Mouse (Mus musculus) liver, postnatal 0 days (tissue): Measurements from ENCODE around the gene Usp36. TPM values are rescaled to one million over a fixed set of nuclear protein-coding genes. Genes with fewer than 3 reads are reported as not detected.
"Not testable (repeated sequence)": the region's sequence is repeated elsewhere in the genome, so short reads cannot be mapped to it uniquely, and the experiment has no call there.

ENCODE experiments used
- ATAC-seq: fragments of 200-750 bp; cut with Nextera tagmentation; 2 replicates; pipeline ENCODE4 v1.8.0; 2017; ENCODE audit warnings: mild to moderate bottlenecking, moderate library complexity
- DNase-seq: peaks from one replicate; pipeline ENCODE4 v3.0.0-alpha.2; 2016
- H3K27ac ChIP-seq: fragments of 300-500 bp; sonication (generic); 2 replicates; pipeline ENCODE4 v1.5.1; 2014; ENCODE audit warnings: antibody characterized with exemption, moderate library complexity, mild to moderate bottlenecking, low read depth
- H3K27me3 ChIP-seq: fragments of 300-500 bp; sonication (generic); 2 replicates; pipeline ENCODE4 v1.6.1; 2014; ENCODE audit warnings: low read length, control low read depth, mixed read lengths; ENCODE audit not compliant: insufficient read depth
- H3K36me3 ChIP-seq: fragments of 300-500 bp; sonication (generic); replicated peaks from 2 replicates; pipeline ENCODE4 v1.6.1; 2014; ENCODE audit warnings: mild to moderate bottlenecking, control low read depth, low read length, moderate library complexity, mixed read lengths; ENCODE audit not compliant: insufficient read depth
- H3K4me1 ChIP-seq: fragments of 300-500 bp; sonication (generic); 2 replicates; pipeline ENCODE4 v1.6.1; 2014; ENCODE audit warnings: antibody characterized with exemption, mild to moderate bottlenecking, control low read depth; ENCODE audit not compliant: insufficient read depth
- H3K4me2 ChIP-seq: fragments of 300-500 bp; sonication (generic); 2 replicates; pipeline ENCODE4 v1.6.1; 2014; ENCODE audit warnings: low read depth, mild to moderate bottlenecking, low read length, moderate library complexity, mixed read lengths
- H3K4me3 ChIP-seq: fragments of 300-500 bp; sonication (generic); 2 replicates; pipeline ENCODE4 v1.5.1; 2014; ENCODE audit warnings: low read depth, low read length
- H3K9ac ChIP-seq: fragments of 300-500 bp; sonication (generic); replicated peaks from 2 replicates; pipeline ENCODE4 v1.6.1; 2014; ENCODE audit warnings: mild to moderate bottlenecking, moderate library complexity
- H3K9me3 ChIP-seq: fragments of 300-500 bp; sonication (generic); 2 replicates; pipeline ENCODE4 v1.6.1; 2016; ENCODE audit warnings: mild to moderate bottlenecking, control low read depth, low read length, mixed read lengths
- CTCF ChIP-seq: sonication (generic); IDR thresholded peaks from 2 replicates; pipeline ENCODE4 v1.5.1; 2016; ENCODE audit warnings: antibody characterized with exemption, low read depth
- EP300 ChIP-seq: IDR thresholded peaks from 2 replicates; pipeline ENCODE4 v1.6.1; 2016; ENCODE audit warnings: antibody characterized with exemption, low read depth, mild to moderate bottlenecking
- WGBS: fragments of 180-500 bp; shearing (Covaris S2); extraction: QIAGEN DNeasy Blood & Tissue Kit; methylation state at CpG from one replicate; pipeline ENCODE4 v1.1.7; 2014; ENCODE audit not compliant: insufficient replicate concordance; 5-methylcytosine and 5-hydroxymethylcytosine counted together
- polyA plus RNA-seq: library from polyadenylated mRNA; unstranded; fragments of >200 nt; fragmentation: Nextera tagmentation; extraction: Ambion mirVana; gene quantifications from 2 replicates; pipeline ENCODE4 v1.2.1, GENCODE M21; 2015

The Usp36 gene
- polyA plus RNA-seq, 1 experiment from 2014 or later, result 3.8 TPM

GRCm38 (mm10) chr11:118312132-118312723, 22.2 kb upstream of the Usp36 start:
- Histone ChIP-seq H3K27ac (peak overlapping the region; percentile 34; the same call in 1 of the 2 replicates), H3K4me1 (no peaks in the 10 kb centered on the region), H3K9me3 (no peaks in the 10 kb centered on the region), H3K27me3 (no peaks in the 10 kb centered on the region), H3K36me3 (0 out of 2 replicates have a peak, but pooled peaks cover 3% of the 10 kb centered on the region), H3K4me3 (no peak overlapping the region), H3K9ac (no peak overlapping the region), H3K4me2 (no peak overlapping the region)
- DNase-seq (no peak), ATAC-seq (no peak)
- no peak for TF ChIP-seq EP300
- TF ChIP-seq CTCF, result no peak
- WGBS, result 55% methylated on average over 6 of the region's 6 CpGs

DNA sequence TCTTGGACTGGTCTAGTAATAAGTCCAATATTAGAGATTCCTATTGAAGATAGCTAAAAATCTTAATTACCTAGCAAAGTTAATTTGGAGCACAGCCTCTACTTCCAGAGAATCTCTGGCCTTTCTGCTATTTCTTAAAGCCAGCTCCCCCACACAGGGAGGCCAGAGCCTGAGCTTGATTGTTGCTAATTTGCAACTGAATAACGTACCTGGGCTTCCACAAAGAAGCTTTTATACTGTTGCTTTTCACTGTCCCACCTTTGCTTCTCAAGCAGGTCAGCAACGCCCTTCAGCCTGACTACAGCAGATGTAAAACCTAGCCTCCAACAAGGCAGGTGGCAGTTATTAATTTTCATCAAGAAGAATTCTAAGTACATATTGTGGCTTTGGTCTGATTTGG, 17.9 kb upstream of the Usp36 start:
- H3K36me3 ChIP-seq, H3K9me3 ChIP-seq, H3K4me1 ChIP-seq, ATAC-seq, H3K27me3 ChIP-seq, H3K4me3 ChIP-seq, H3K4me2 ChIP-seq, H3K27ac ChIP-seq, DNase-seq, H3K9ac ChIP-seq: not testable (repeated sequence)
- 77% methylated on average over 2 of the region's 2 CpGs for WGBS

GRCm38 (mm10) chr11:118303959-118304358, 13.9 kb upstream of the Usp36 start:
- ATAC-seq, H3K4me1 ChIP-seq, H3K27me3 ChIP-seq, DNase-seq, H3K4me3 ChIP-seq, H3K27ac ChIP-seq, H3K4me2 ChIP-seq, H3K36me3 ChIP-seq, H3K9me3 ChIP-seq, H3K9ac ChIP-seq: not testable (repeated sequence)
- WGBS, result 79% methylated on average over 4 of the region's 4 CpGs

GRCm38 (mm10) chr11:118298810-118299209, 8.8 kb upstream of the Usp36 start:
- Histone ChIP-seq H3K4me3 (no peak overlapping the region), H3K9ac (no peak overlapping the region), H3K4me2 (no peak overlapping the region), H3K36me3 (no peaks in the 10 kb centered on the region), H3K4me1 (no peaks in the 10 kb centered on the region), H3K27me3 (no peaks in the 10 kb centered on the region), H3K27ac (no peak overlapping the region), H3K9me3 (no peaks in the 10 kb centered on the region)
- DNase-seq, result no peak
- 51% methylated on average over 2 of the region's 2 CpGs for WGBS
- 0 out of 2 replicates have a peak, but pooled peaks have one; percentile 17 for ATAC-seq
- no peak for TF ChIP-seq CTCF
- no peak for TF ChIP-seq EP300

DNA sequence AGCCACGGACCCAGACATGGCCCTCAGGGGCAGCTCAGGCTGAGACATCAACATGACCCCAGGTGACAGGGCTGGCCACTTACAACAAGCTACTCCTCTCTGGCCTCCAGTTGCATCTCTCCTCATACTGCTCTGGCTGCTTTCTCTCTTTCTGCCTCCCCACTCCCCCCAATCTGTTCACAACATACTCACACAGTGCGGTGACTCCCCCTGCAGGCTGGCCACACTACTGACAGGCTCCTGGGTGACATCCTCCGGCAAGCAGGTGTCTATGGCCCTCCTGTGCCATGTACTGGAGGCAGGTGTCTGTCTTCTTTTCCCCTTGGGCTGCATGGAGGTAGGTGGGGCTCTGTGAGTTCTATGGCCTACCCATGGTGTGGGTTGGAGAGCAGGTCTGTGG, 7.9 kb upstream of the Usp36 start:
- DNase-seq (no peak), ATAC-seq (no peak)
- H3K36me3 ChIP-seq, result no peaks in the 10 kb centered on the region
- WGBS, result 79% methylated on average over 3 of the region's 3 CpGs
- H3K9ac ChIP-seq, result no peak overlapping the region
- TF ChIP-seq EP300 (no peak), CTCF (peak; percentile 46)
- no peak overlapping the region for H3K4me2 ChIP-seq
- no peak overlapping the region for H3K27ac ChIP-seq
- H3K4me1 ChIP-seq, result no peaks in the 10 kb centered on the region
- no peak overlapping the region for H3K4me3 ChIP-seq
- H3K27me3 ChIP-seq, result no peaks in the 10 kb centered on the region
- no peaks in the 10 kb centered on the region for H3K9me3 ChIP-seq

GRCm38 (mm10) chr11:118295026-118295425, 5.0 kb upstream of the Usp36 start:
- TF ChIP-seq CTCF, result no peak
- no peak for TF ChIP-seq EP300
- Histone ChIP-seq H3K4me2 (no peak overlapping the region), H3K36me3 (no peaks in the 10 kb centered on the region), H3K4me3 (no peak overlapping the region), H3K27ac (no peak overlapping the region), H3K27me3 (no peaks in the 10 kb centered on the region), H3K4me1 (0 out of 2 replicates have a peak, but pooled peaks cover 3% of the 10 kb centered on the region), H3K9ac (no peak overlapping the region), H3K9me3 (no peaks in the 10 kb centered on the region)
- no peak for ATAC-seq
- DNase-seq, result no peak
- WGBS, result 79% methylated on average over 2 of the region's 2 CpGs

GRCm38 (mm10) chr11:118292671-118293070, 2.6 kb upstream of the Usp36 start:
- WGBS, result 67% methylated on average over 6 of the region's 6 CpGs
- no peaks in the 10 kb centered on the region for H3K27me3 ChIP-seq
- H3K9me3 ChIP-seq, result no peaks in the 10 kb centered on the region
- TF ChIP-seq CTCF (no peak), EP300 (no peak)
- no peak overlapping the region for H3K4me3 ChIP-seq
- DNase-seq (no peak), ATAC-seq (no peak)
- no peak overlapping the region for H3K4me2 ChIP-seq
- no peaks in the 10 kb centered on the region for H3K36me3 ChIP-seq
- no peak overlapping the region for H3K9ac ChIP-seq
- H3K4me1 ChIP-seq, result peaks cover 18% of the 10 kb centered on the region
- no peak overlapping the region for H3K27ac ChIP-seq
